Mouse (Mus musculus) erythroblast, embryonic 14.5 days (primary cell): ENCODE measurements around the gene Dnm3.

Experiments
- GATA1 ChIP-seq: IDR thresholded peaks from 2 replicates; pipeline ENCODE4 v1.6.1; 2012; ENCODE audit warnings: low read length, inconsistent platforms, mixed read lengths
- TAL1 ChIP-seq: IDR thresholded peaks from 3 replicates; pipeline ENCODE4 v1.6.1; 2012; ENCODE audit warnings: low read length, inconsistent platforms, mixed read lengths

DNA sequence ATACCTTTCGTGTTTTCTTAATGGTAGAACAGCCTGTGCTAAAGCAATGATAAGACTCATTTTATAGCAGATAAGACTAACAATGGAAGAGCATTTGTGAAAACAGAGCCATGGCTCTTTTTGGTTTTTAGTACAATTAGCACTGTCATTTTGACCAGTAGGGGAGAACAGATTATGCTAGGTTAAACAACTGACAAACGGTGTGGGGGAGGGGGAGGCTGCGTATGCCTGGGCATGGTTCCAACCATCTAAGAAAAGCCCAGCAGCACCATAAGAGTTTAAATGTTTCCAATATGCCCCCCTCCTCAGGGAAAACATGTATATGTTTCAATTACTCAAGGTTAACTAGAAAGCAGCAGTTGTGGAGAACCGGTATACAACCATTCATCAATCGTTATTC is 115.9 kb downstream of the Dnm3 start:
- no peak for TF ChIP-seq TAL1
- no peak for TF ChIP-seq GATA1
